Mouse (Mus musculus): ENCODE measurements around the gene Sgce.

Sgce gene

GRCm38 (mm10) chr6:4723998-4724757 is 22.8 kb downstream of the Sgce start:
- DNase-seq (ENCODE audit: low read depth, low spot score), result no peak

- DNase-seq (ENCODE audit: low read depth, low spot score), result no peak
Observed at GRCm38 (mm10) chr6:4722739-4723138, 24.3 kb downstream of the Sgce start.

- DNase-seq (ENCODE audit: low read depth, low spot score), result no peak
Observed at GRCm38 (mm10) chr6:4722142-4722541, 24.9 kb downstream of the Sgce start.

- no peak for DNase-seq (ENCODE audit: low read depth, low spot score)
Observed at GRCm38 (mm10) chr6:4717344-4717743, 29.7 kb downstream of the Sgce start.

- DNase-seq (ENCODE audit: low read depth, low spot score), result no peak
Observed at GRCm38 (mm10) chr6:4716171-4716570, 30.8 kb downstream of the Sgce start.

GRCm38 (mm10) chr6:4708971-4709370 is 38.0 kb downstream of the Sgce start:
- DNase-seq (ENCODE audit: low read depth, low spot score), result no peak

- no peak for DNase-seq (ENCODE audit: low read depth, low spot score)
Observed at GRCm38 (mm10) chr6:4706415-4706814, 40.6 kb downstream of the Sgce start.

GRCm38 (mm10) chr6:4703908-4704307 is 43.1 kb downstream of the Sgce start:
- DNase-seq (ENCODE audit: low read depth, low spot score), result no peak

- DNase-seq (ENCODE audit: low read depth, low spot score), result no peak
Observed at GRCm38 (mm10) chr6:4701641-4702040, 45.4 kb downstream of the Sgce start.

GRCm38 (mm10) chr6:4695778-4696177 is 51.2 kb downstream of the Sgce start:
- no peak for DNase-seq (ENCODE audit: low read depth, low spot score)

- no peak for DNase-seq (ENCODE audit: low read depth, low spot score)
Observed at GRCm38 (mm10) chr6:4694672-4695231, 52.3 kb downstream of the Sgce start.

- no peak for DNase-seq (ENCODE audit: low read depth, low spot score)
Observed at GRCm38 (mm10) chr6:4693544-4693943, 53.5 kb downstream of the Sgce start.

- DNase-seq (ENCODE audit: low read depth, low spot score), result no peak
Observed at GRCm38 (mm10) chr6:4690438-4690837, 56.6 kb downstream of the Sgce start.

GRCm38 (mm10) chr6:4684706-4685340 is 62.2 kb downstream of the Sgce start:
- no peak for DNase-seq (ENCODE audit: low read depth, low spot score)

GRCm38 (mm10) chr6:4680576-4680975 is 66.4 kb downstream of the Sgce start:
- DNase-seq (ENCODE audit: low read depth, low spot score), result no peak

- DNase-seq (ENCODE audit: low read depth, low spot score), result no peak
Observed at GRCm38 (mm10) chr6:4679981-4680380, 67.0 kb downstream of the Sgce start.

GRCm38 (mm10) chr6:4677356-4677761 is 69.6 kb downstream of the Sgce start:
- DNase-seq (ENCODE audit: low read depth, low spot score), result no peak

GRCm38 (mm10) chr6:4665154-4665553 is 81.9 kb downstream of the Sgce start:
- DNase-seq (ENCODE audit: low read depth, low spot score), result no peak

GRCm38 (mm10) chr6:4664313-4664712 is 82.7 kb downstream of the Sgce start:
- DNase-seq (ENCODE audit: low read depth, low spot score), result no peak

GRCm38 (mm10) chr6:4663516-4663915 is 83.5 kb downstream of the Sgce start:
- DNase-seq (ENCODE audit: low read depth, low spot score), result no peak

- no peak for DNase-seq (ENCODE audit: low read depth, low spot score)
Observed at GRCm38 (mm10) chr6:4658861-4659260, 88.1 kb downstream of the Sgce start.

- no peak for DNase-seq (ENCODE audit: low read depth, low spot score)
Observed at GRCm38 (mm10) chr6:4655924-4656323, 91.1 kb downstream of the Sgce start.

GRCm38 (mm10) chr6:4655466-4655865 is 91.5 kb downstream of the Sgce start:
- DNase-seq (ENCODE audit: low read depth, low spot score), result no peak

All from c-Kit-negative CD71-positive TER-119-positive erythroid progenitor cells, embryonic 14.5 days (primary cell).